Mouse (Mus musculus) neural tube, embryonic 11.5 days (tissue): ENCODE data around the gene Scn11a. TPM values are rescaled to one million over a fixed set of nuclear protein-coding genes. Genes with fewer than 3 reads are reported as not detected.

ENCODE experiments used
- ATAC-seq: fragments of 200-750 bp; cut with Nextera tagmentation; 2 replicates; pipeline ENCODE4 v1.8.0; 2017; ENCODE audit warnings: moderate number of reproducible peaks, mild to moderate bottlenecking, moderate TSS enrichment, moderate library complexity; ENCODE audit not compliant: insufficient read depth, low FRiP score, low TSS enrichment
- DNase-seq: peaks from one replicate; pipeline ENCODE4 v3.0.0-alpha.2; 2015; ENCODE audit warnings: low spot score
- H3K27ac ChIP-seq: fragments of 300-500 bp; sonication (generic); 2 replicates; pipeline ENCODE4 v1.5.1; 2014; ENCODE audit warnings: low read depth, mild to moderate bottlenecking, low read length
- H3K27me3 ChIP-seq: fragments of 300-500 bp; sonication (generic); 2 replicates; pipeline ENCODE4 v1.6.1; 2014; ENCODE audit warnings: mild to moderate bottlenecking, low read length, mixed read lengths; ENCODE audit not compliant: control insufficient read depth, insufficient read depth
- H3K36me3 ChIP-seq: fragments of 300-500 bp; sonication (generic); 2 replicates; pipeline ENCODE4 v1.6.1; 2014; ENCODE audit warnings: mild to moderate bottlenecking, low read length, moderate library complexity, mixed read lengths; ENCODE audit not compliant: control insufficient read depth, insufficient read depth
- H3K4me1 ChIP-seq: fragments of 300-500 bp; sonication (generic); 2 replicates; pipeline ENCODE4 v1.6.1; 2014; ENCODE audit warnings: low read length, mixed read lengths; ENCODE audit not compliant: control insufficient read depth, insufficient read depth
- H3K4me2 ChIP-seq: fragments of 300-500 bp; sonication (generic); 2 replicates; pipeline ENCODE4 v1.6.1; 2014; ENCODE audit warnings: low read depth, mild to moderate bottlenecking, moderate library complexity
- H3K4me3 ChIP-seq: fragments of 300-500 bp; sonication (generic); 2 replicates; pipeline ENCODE4 v1.5.1; 2014; ENCODE audit warnings: low read depth, low read length
- H3K9ac ChIP-seq: fragments of 300-500 bp; sonication (generic); 2 replicates; pipeline ENCODE4 v1.6.1; 2014; ENCODE audit warnings: mild to moderate bottlenecking, low read length
- H3K9me3 ChIP-seq: fragments of 300-500 bp; sonication (generic); 2 replicates; pipeline ENCODE4 v1.6.1; 2016; ENCODE audit warnings: low read length; ENCODE audit not compliant: control insufficient read depth
- WGBS: fragments of 180-500 bp; shearing (Covaris S2); extraction: QIAGEN DNeasy Blood & Tissue Kit; methylation state at CpG from one replicate; pipeline ENCODE4 v1.1.7; 2014; 5-methylcytosine and 5-hydroxymethylcytosine counted together
- polyA plus RNA-seq: library from polyadenylated mRNA; unstranded; fragments of >200 nt; fragmentation: Nextera tagmentation; extraction: Ambion mirVana; gene quantifications from 2 replicates; pipeline ENCODE4 v1.2.1, GENCODE M21; 2014

The Scn11a gene
- polyA plus RNA-seq, 1 experiment from 2014 or later, result not detected

GRCm38 (mm10) chr9:119776661-119777060 lies 48.6 kb downstream of the Scn11a start:
- WGBS, result 93% methylated on average over 7 of the region's 7 CpGs
- no peak overlapping the region for H3K9ac ChIP-seq
- no peaks in the 10 kb centered on the region for H3K36me3 ChIP-seq
- H3K9me3 ChIP-seq, result no peaks in the 10 kb centered on the region
- no peak overlapping the region for H3K27ac ChIP-seq
- no peaks in the 10 kb centered on the region for H3K4me1 ChIP-seq
- H3K4me2 ChIP-seq, result no peak overlapping the region
- no peak for ATAC-seq
- H3K4me3 ChIP-seq, result no peak overlapping the region
- DNase-seq, result no peak
- H3K27me3 ChIP-seq, result no peaks in the 10 kb centered on the region

GRCm38 (mm10) chr9:119768585-119768984 lies 56.7 kb downstream of the Scn11a start:
- H3K4me2 ChIP-seq, result no peak overlapping the region
- no peaks in the 10 kb centered on the region for H3K36me3 ChIP-seq
- 43% methylated on average over 7 of the region's 7 CpGs for WGBS
- H3K9me3 ChIP-seq, result no peaks in the 10 kb centered on the region
- no peak overlapping the region for H3K27ac ChIP-seq
- H3K4me1 ChIP-seq, result no peaks in the 10 kb centered on the region
- no peak overlapping the region for H3K9ac ChIP-seq
- ATAC-seq (no peak), DNase-seq (no peak)
- no peaks in the 10 kb centered on the region for H3K27me3 ChIP-seq
- no peak overlapping the region for H3K4me3 ChIP-seq

GRCm38 (mm10) chr9:119760226-119760625 lies 65.0 kb downstream of the Scn11a start:
- Histone ChIP-seq H3K36me3 (no peaks in the 10 kb centered on the region), H3K9me3 (no peaks in the 10 kb centered on the region), H3K4me3 (no peak overlapping the region), H3K9ac (no peak overlapping the region), H3K4me1 (no peaks in the 10 kb centered on the region), H3K27me3 (no peaks in the 10 kb centered on the region), H3K4me2 (no peak overlapping the region), H3K27ac (no peak overlapping the region)
- DNase-seq, result no peak
- WGBS, result 86% methylated on average over 3 of the region's 3 CpGs
- no peak for ATAC-seq

GRCm38 (mm10) chr9:119759457-119759856 lies 65.8 kb downstream of the Scn11a start:
- H3K27me3 ChIP-seq, result no peaks in the 10 kb centered on the region
- H3K9me3 ChIP-seq, result no peaks in the 10 kb centered on the region
- no peak overlapping the region for H3K4me3 ChIP-seq
- H3K27ac ChIP-seq, result no peak overlapping the region
- H3K9ac ChIP-seq, result no peak overlapping the region
- H3K4me2 ChIP-seq, result no peak overlapping the region
- no peak for DNase-seq
- WGBS, result 87% methylated on average over 1 of the region's 1 CpGs
- H3K4me1 ChIP-seq, result no peaks in the 10 kb centered on the region
- no peak for ATAC-seq
- no peaks in the 10 kb centered on the region for H3K36me3 ChIP-seq

GRCm38 (mm10) chr9:119751507-119751906 lies 73.7 kb downstream of the Scn11a start:
- H3K36me3 ChIP-seq, result no peaks in the 10 kb centered on the region
- no peak overlapping the region for H3K27ac ChIP-seq
- WGBS, result 10% methylated on average over 5 of the region's 5 CpGs
- no peaks in the 10 kb centered on the region for H3K27me3 ChIP-seq
- no peaks in the 10 kb centered on the region for H3K4me1 ChIP-seq
- DNase-seq (peak; percentile 34), ATAC-seq (no peak)
- H3K4me3 ChIP-seq, result no peak overlapping the region
- no peaks in the 10 kb centered on the region for H3K9me3 ChIP-seq
- H3K9ac ChIP-seq, result no peak overlapping the region
- no peak overlapping the region for H3K4me2 ChIP-seq

- H3K9me3 ChIP-seq, result no peaks in the 10 kb centered on the region
- H3K9ac ChIP-seq, result no peak overlapping the region
- no peaks in the 10 kb centered on the region for H3K36me3 ChIP-seq
- no peak overlapping the region for H3K4me2 ChIP-seq
- no peak overlapping the region for H3K4me3 ChIP-seq
- no peak overlapping the region for H3K27ac ChIP-seq
- 78% methylated on average over 9 of the region's 9 CpGs for WGBS
- DNase-seq (no peak), ATAC-seq (no peak)
- H3K4me1 ChIP-seq, result no peaks in the 10 kb centered on the region
- H3K27me3 ChIP-seq, result no peaks in the 10 kb centered on the region
These were observed 76.1 kb downstream of the Scn11a start for GRCm38 (mm10) chr9:119749112-119749511.

- H3K27ac ChIP-seq, result no peak overlapping the region
- H3K27me3 ChIP-seq, result no peaks in the 10 kb centered on the region
- H3K36me3 ChIP-seq, result no peaks in the 10 kb centered on the region
- H3K4me1 ChIP-seq, result no peaks in the 10 kb centered on the region
- no peak overlapping the region for H3K4me3 ChIP-seq
- H3K9me3 ChIP-seq, result no peaks in the 10 kb centered on the region
- H3K4me2 ChIP-seq, result no peak overlapping the region
- ATAC-seq (no peak), DNase-seq (no peak)
- no peak overlapping the region for H3K9ac ChIP-seq
- WGBS, result 74% methylated on average over 4 of the region's 4 CpGs
These were observed 81.4 kb downstream of the Scn11a start for GRCm38 (mm10) chr9:119743900-119744299.

- no peaks in the 10 kb centered on the region for H3K36me3 ChIP-seq
- no peak overlapping the region for H3K4me2 ChIP-seq
- WGBS, result 87% methylated on average over 3 of the region's 3 CpGs
These were observed 81.9 kb downstream of the Scn11a start for GRCm38 (mm10) chr9:119743312-119743711.

GRCm38 (mm10) chr9:119741101-119741786 lies 84.0 kb downstream of the Scn11a start:
- Histone ChIP-seq H3K9ac (no peak overlapping the region), H3K27ac (no peak overlapping the region), H3K4me3 (no peak overlapping the region), H3K4me1 (no peaks in the 10 kb centered on the region), H3K4me2 (no peak overlapping the region), H3K36me3 (no peaks in the 10 kb centered on the region), H3K9me3 (no peaks in the 10 kb centered on the region), H3K27me3 (no peaks in the 10 kb centered on the region)
- WGBS, result 60% methylated on average over 5 of the region's 5 CpGs
- no peak for DNase-seq
- no peak for ATAC-seq

More at GRCm38 (mm10) chr9:119743312-119743711, 81.9 kb downstream of the Scn11a start:
- Histone ChIP-seq H3K4me3 (no peak overlapping the region), H3K9ac (no peak overlapping the region), H3K27ac (no peak overlapping the region), H3K4me1 (no peaks in the 10 kb centered on the region), H3K9me3 (no peaks in the 10 kb centered on the region), H3K27me3 (no peaks in the 10 kb centered on the region)
- ATAC-seq, result no peak
- no peak for DNase-seq
